Mouse (Mus musculus) Patski (cell line): ENCODE measurements around the gene Mpp2. TPM values are rescaled to one million over a fixed set of nuclear protein-coding genes. Genes with fewer than 3 reads are reported as not detected.

Source experiments
- ATAC-seq: fragments of 100-300 bp; one replicate; pipeline ENCODE4 v1.8.0; 2021
- CTCF ChIA-PET: fragments of 350-600 bp; sonication (Branson Sonifier 250); formaldehyde crosslinking; loops from one replicate; lab custom pipeline; 2022; ENCODE audit warnings: inconsistent platforms; lab: Charles Lee
- POLR2A ChIA-PET: fragments of 350-600 bp; sonication (Branson Sonifier 250); formaldehyde crosslinking; loops from one replicate; lab custom pipeline; 2022; ENCODE audit warnings: antibody characterized with exemption, inconsistent platforms; lab: Charles Lee
- DNase-seq: peaks from one replicate; pipeline ENCODE4 v3.0.0-alpha.2; 2011; ENCODE audit warnings: low read depth, low spot score
- H3K27me3 ChIP-seq: fragments of 371-371 bp; one replicate; pipeline ENCODE4 v1.5.1; 2021
- CTCF ChIP-seq: fragments of 100-300 bp; IDR thresholded peaks from one replicate; pipeline ENCODE4 v1.5.1; 2021
- in situ Hi-C: fragments of 300-500 bp; cut with MboI; formaldehyde crosslinking; loops from 3 replicates; pipeline ENCODE4 v1.11.1; 2018; ENCODE audit warnings: low pct_unique_long_range_greater_than_20kb, mixed read lengths
- polyA plus RNA-seq: library from polyadenylated mRNA; unstranded; gene quantifications from one replicate; pipeline ENCODE4 v1.2.3, GENCODE M21; 2021

Gene Mpp2
- 16.9 TPM for polyA plus RNA-seq

- ATAC-seq, result peak; percentile 33
- TF ChIP-seq CTCF, result no peak
- ChIA-PET CTCF (no interaction called here), POLR2A (interaction anchor here (0.6 kb wide), 1 partner anchor 11 kb away, joined by 3 read pairs; no protein-coding TSS in a partner anchor)
- no peak for DNase-seq
- in situ Hi-C loops, result no loop called here
- H3K27me3 ChIP-seq, result peaks cover 17% of the 10 kb centered on the region
Observed at GRCm38 (mm10) chr11:102087931-102088898, at the start of gene Mpp2. TSS of gene Mpp2 (minus strand) at chr11:102088515.

GRCm38 (mm10) chr11:102137625-102138446, 49.5 kb upstream of the Mpp2 start:
- H3K27me3 ChIP-seq, result no peaks in the 10 kb centered on the region
- ChIA-PET CTCF (interaction anchor here (0.7 to 5.8 kb wide), 8 partner anchors 11 to 76 kb away, joined by 3 to 43 read pairs (median 4); partner anchors contain the start of genes Ppy, Pyy and Tmem101), POLR2A (interaction anchor here (1.8 kb wide), 1 partner anchor 19 kb away, joined by 4 read pairs; the partner anchor contains the start of gene Tmem101)
- in situ Hi-C loops, result loop anchor here (5.0 kb wide), 2 partner anchors 36 to 71 kb away; partner anchors contain the start of gene Ppy
- TF ChIP-seq CTCF, result no peak
- no peak for DNase-seq
- no peak for ATAC-seq

GRCm38 (mm10) chr11:102134516-102134915, 46.2 kb upstream of the Mpp2 start:
- CTCF ChIA-PET, result interaction anchor here (1.2 to 2.1 kb wide), 3 partner anchors 32 to 44 kb away, joined by 3 to 6 read pairs (median 4); partner anchors contain the start of gene Ppy
- TF ChIP-seq CTCF, result no peak
- in situ Hi-C loops, result no loop called here

GRCm38 (mm10) chr11:102117386-102117785, 29.1 kb upstream of the Mpp2 start:
- CTCF ChIA-PET, result no interaction called here
- in situ Hi-C loops, result no loop called here

More at GRCm38 (mm10) chr11:102134516-102134915, 46.2 kb upstream of the Mpp2 start:
- no peak for ATAC-seq
- no peak for DNase-seq
- H3K27me3 ChIP-seq, result no peaks in the 10 kb centered on the region
- POLR2A ChIA-PET, result interaction anchor here (0.6 kb wide), 1 partner anchor 297 kb away, joined by 4 read pairs; no protein-coding TSS in a partner anchor

GRCm38 (mm10) chr11:102116241-102116640, 27.9 kb upstream of the Mpp2 start:
- POLR2A ChIA-PET, result no interaction called here

More at GRCm38 (mm10) chr11:102117386-102117785, 29.1 kb upstream of the Mpp2 start:
- POLR2A ChIA-PET, result no interaction called here
- no peak for DNase-seq
- TF ChIP-seq CTCF, result no peak
- no peak for ATAC-seq
- peaks cover 36% of the 10 kb centered on the region for H3K27me3 ChIP-seq

GRCm38 (mm10) chr11:102111576-102111975, 23.3 kb upstream of the Mpp2 start:
- no peak for ATAC-seq
- ChIA-PET CTCF (interaction anchor here (1.3 to 1.5 kb wide), 2 partner anchors 9 to 79 kb away, joined by 3 to 5 read pairs; no protein-coding TSS in a partner anchor), POLR2A (no interaction called here)
- in situ Hi-C loops, result no loop called here
- H3K27me3 ChIP-seq, result peaks cover 50% of the 10 kb centered on the region
- DNase-seq, result no peak
- no peak for TF ChIP-seq CTCF

More at GRCm38 (mm10) chr11:102116241-102116640, 27.9 kb upstream of the Mpp2 start:
- in situ Hi-C loops, result no loop called here
- CTCF ChIA-PET, result no interaction called here
- ATAC-seq (no peak), DNase-seq (no peak)
- TF ChIP-seq CTCF, result no peak
- H3K27me3 ChIP-seq, result peaks cover 37% of the 10 kb centered on the region

- ChIA-PET POLR2A (interaction anchor here (0.8 kb wide), 1 partner anchor 29 kb away, joined by 3 read pairs; no protein-coding TSS in a partner anchor), CTCF (interaction anchor here (1.6 kb wide), 1 partner anchor 30 kb away, joined by 4 read pairs; no protein-coding TSS in a partner anchor)
- peaks cover 57% of the 10 kb centered on the region for H3K27me3 ChIP-seq
- ATAC-seq (no peak), DNase-seq (no peak)
- no peak for TF ChIP-seq CTCF
- in situ Hi-C loops, result no loop called here
Observed at GRCm38 (mm10) chr11:102107732-102108131, 19.4 kb upstream of the Mpp2 start, which contains the start of gene Pyy. TSS of gene Pyy (minus strand) at chr11:102107832.

GRCm38 (mm10) chr11:102106911-102107310, 18.6 kb upstream of the Mpp2 start:
- ChIA-PET POLR2A (interaction anchor here (0.8 kb wide), 1 partner anchor 30 kb away, joined by 3 read pairs; no protein-coding TSS in a partner anchor), CTCF (interaction anchor here (1.6 kb wide), 1 partner anchor 31 kb away, joined by 4 read pairs; no protein-coding TSS in a partner anchor)
- in situ Hi-C loops, result no loop called here
- ATAC-seq (no peak), DNase-seq (no peak)
- TF ChIP-seq CTCF, result no peak
- H3K27me3 ChIP-seq, result peaks cover 56% of the 10 kb centered on the region

GRCm38 (mm10) chr11:102102485-102103258, 14.4 kb upstream of the Mpp2 start:
- CTCF ChIA-PET, result interaction anchor here (0.9 to 4.7 kb wide), 9 partner anchors 9 to 62 kb away, joined by 3 to 43 read pairs (median 4); no protein-coding TSS in a partner anchor
- no peak for ATAC-seq

More at GRCm38 (mm10) chr11:102102485-102103258, 14.4 kb upstream of the Mpp2 start:
- in situ Hi-C loops, result loop anchor here (5.0 kb wide), 1 partner anchor 35 kb away; no protein-coding TSS in a partner anchor
- peaks cover 65% of the 10 kb centered on the region for H3K27me3 ChIP-seq
- DNase-seq, result no peak
- POLR2A ChIA-PET, result interaction anchor here (0.6 kb wide), 1 partner anchor 341 kb away, joined by 3 read pairs; no protein-coding TSS in a partner anchor
- peak; percentile 97 for TF ChIP-seq CTCF
